Mouse (Mus musculus): ENCODE measurements around the gene Nr1h3.

Gene Nr1h3

DNA sequence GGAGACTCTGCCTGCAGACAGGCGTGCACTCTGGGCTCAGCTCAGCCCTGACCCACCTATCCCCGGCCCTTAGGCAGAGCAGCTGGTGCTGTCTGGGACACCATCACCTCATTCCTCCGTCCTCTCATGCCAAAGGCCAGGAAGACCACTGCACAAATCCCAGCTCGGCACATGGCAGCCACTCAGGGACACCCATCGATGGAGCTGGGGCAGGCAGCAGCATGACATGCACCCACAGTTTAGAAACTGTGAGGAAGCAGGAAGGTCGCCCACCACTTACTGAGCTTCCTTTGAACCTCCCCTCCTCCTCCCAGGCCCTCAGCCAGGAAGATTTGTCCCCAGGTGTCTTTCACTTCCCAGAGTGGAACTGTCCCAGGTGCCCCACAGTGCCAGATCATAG lies 65.2 kb downstream of the Nr1h3 start:
- no peak for DNase-seq

DNA sequence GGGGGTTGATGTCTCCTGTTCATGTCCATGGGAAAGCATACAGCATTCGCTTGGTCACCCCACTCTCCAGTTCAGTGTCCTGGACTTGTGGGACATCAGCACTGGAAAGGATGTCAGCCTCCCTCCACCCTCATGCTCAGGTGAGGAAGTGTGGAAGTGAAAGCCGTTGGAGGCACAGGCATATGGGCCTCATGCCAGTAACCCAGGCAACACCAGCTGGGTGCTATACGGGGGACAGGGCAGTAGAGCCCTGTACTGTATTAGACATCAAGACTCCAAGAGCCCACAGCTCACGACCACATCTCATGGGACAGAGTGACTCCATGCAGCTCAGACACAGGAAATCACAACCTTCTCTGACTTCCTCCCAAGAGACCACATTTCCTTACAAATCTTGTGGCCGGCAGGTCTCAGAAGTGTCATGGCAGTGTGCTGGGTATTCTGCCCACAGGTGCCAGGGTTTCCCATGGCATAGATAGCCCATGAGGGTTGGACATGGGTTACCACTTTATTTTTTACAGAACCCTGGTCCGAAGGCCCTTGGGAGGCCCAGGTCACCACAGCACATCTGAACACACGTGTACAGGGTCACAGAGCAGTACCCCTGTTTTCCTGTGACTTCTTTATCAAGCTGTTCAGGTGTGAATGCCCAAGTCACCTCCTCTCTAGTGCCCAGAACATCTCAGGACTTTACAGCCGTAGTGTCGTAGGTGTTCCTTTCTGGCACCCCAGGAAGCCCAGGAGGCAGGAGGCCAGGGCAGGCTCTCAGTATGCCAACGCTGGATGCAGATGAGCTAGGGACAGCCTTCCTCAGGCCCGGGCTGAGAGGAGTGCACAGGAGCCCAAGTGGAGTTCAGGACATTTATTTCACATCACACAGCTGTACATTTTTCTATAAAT lies 65.9 kb downstream of the Nr1h3 start:
- no peak for DNase-seq

All from lung, postnatal 14 days (tissue).